Mouse (Mus musculus) midbrain, postnatal 0 days (tissue): ENCODE measurements around the gene Ap1b1. TPM values are rescaled to one million over a fixed set of nuclear protein-coding genes. Genes with fewer than 3 reads are reported as not detected.

Experiments
- ATAC-seq: fragments of 200-750 bp; cut with Nextera tagmentation; 2 replicates; pipeline ENCODE4 v1.8.0; 2017; ENCODE audit warnings: moderate number of reproducible peaks, mild to moderate bottlenecking, moderate TSS enrichment, moderate library complexity; ENCODE audit not compliant: low FRiP score
- DNase-seq: peaks from one replicate; pipeline ENCODE4 v3.0.0-alpha.2; 2015; ENCODE audit warnings: low spot score
- H3K27ac ChIP-seq: fragments of 300-500 bp; sonication (generic); 2 replicates; pipeline ENCODE4 v1.5.1; 2014; ENCODE audit warnings: low read depth, mild to moderate bottlenecking, low read length, mixed read lengths
- H3K27me3 ChIP-seq: fragments of 300-500 bp; sonication (generic); 2 replicates; pipeline ENCODE4 v1.6.1; 2014; ENCODE audit warnings: low read length, control low read depth, mixed read lengths; ENCODE audit not compliant: insufficient read depth
- H3K36me3 ChIP-seq: fragments of 300-500 bp; sonication (generic); 2 replicates; pipeline ENCODE4 v1.6.1; 2014; ENCODE audit warnings: low read length, control low read depth, mixed read lengths; ENCODE audit not compliant: insufficient read depth
- H3K4me1 ChIP-seq: fragments of 300-500 bp; sonication (generic); 2 replicates; pipeline ENCODE4 v1.6.1; 2014; ENCODE audit warnings: mild to moderate bottlenecking, control low read depth, antibody characterized with exemption, low read length, mixed read lengths; ENCODE audit not compliant: insufficient read depth
- H3K4me2 ChIP-seq: fragments of 300-500 bp; sonication (generic); 2 replicates; pipeline ENCODE4 v1.6.1; 2014; ENCODE audit warnings: low read depth, mild to moderate bottlenecking, low read length, mixed read lengths; ENCODE audit not compliant: poor library complexity, severe bottlenecking
- H3K4me3 ChIP-seq: fragments of 300-500 bp; sonication (generic); 2 replicates; pipeline ENCODE4 v1.5.1; 2014; ENCODE audit warnings: low read depth, mild to moderate bottlenecking, low read length, moderate library complexity
- H3K9ac ChIP-seq: fragments of 300-500 bp; sonication (generic); replicated peaks from 2 replicates; pipeline ENCODE4 v1.6.1; 2014; ENCODE audit warnings: mild to moderate bottlenecking, low read length, moderate library complexity, mixed read lengths; ENCODE audit not compliant: poor library complexity, severe bottlenecking
- H3K9me3 ChIP-seq: fragments of 300-500 bp; sonication (generic); 2 replicates; pipeline ENCODE4 v1.6.1; 2016; ENCODE audit warnings: low read length, control low read depth
- CTCF ChIP-seq: IDR thresholded peaks from 2 replicates; pipeline ENCODE4 v1.5.1; 2016; ENCODE audit warnings: antibody characterized with exemption, mild to moderate bottlenecking
- WGBS: fragments of 180-500 bp; shearing (Covaris S2); extraction: QIAGEN DNeasy Blood & Tissue Kit; methylation state at CpG from one replicate; pipeline ENCODE4 v1.1.7; 2014; 5-methylcytosine and 5-hydroxymethylcytosine counted together
- polyA plus RNA-seq: library from polyadenylated mRNA; unstranded; fragments of >200 nt; fragmentation: Nextera tagmentation; extraction: Ambion mirVana; gene quantifications from 2 replicates; pipeline ENCODE4 v1.2.1, GENCODE M21; 2015
- total RNA-seq: library from RNA; depleted of rRNA; stranded (reverse); fragments of >200 nt; gene quantifications from 2 replicates; pipeline ENCODE4 v1.2.3, GENCODE M21; 2014

Ap1b1 gene
- total and polyA plus RNA-seq, 2 experiments from 2014 or later: 94.8 to 122 TPM

DNA sequence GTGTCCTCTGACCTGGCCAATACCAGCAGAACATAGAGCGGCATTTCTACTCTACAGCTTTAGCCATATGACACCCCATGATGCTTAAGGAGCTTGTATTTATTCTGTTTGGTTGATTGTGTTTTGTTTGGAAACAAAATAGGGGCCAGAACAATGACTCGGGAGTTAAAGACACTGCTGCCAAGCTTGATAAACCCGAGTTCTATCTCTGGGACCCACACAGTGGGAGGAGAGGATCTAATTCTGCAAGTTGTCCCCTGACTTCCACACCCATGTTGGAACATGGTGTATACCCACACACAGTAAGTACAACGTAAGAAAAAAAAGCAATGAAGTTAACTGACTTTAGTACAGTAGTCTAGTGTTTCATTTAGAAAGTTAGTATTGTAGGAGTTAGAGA is 16.2 kb downstream of the Ap1b1 start:
- H3K4me3 ChIP-seq: no peak overlapping the region
- peaks cover 12% of the 10 kb centered on the region; the same call in 1 of the 2 replicates for H3K36me3 ChIP-seq
- H3K4me2 ChIP-seq: no peak overlapping the region
- no peaks in the 10 kb centered on the region for H3K4me1 ChIP-seq
- no peaks in the 10 kb centered on the region for H3K9me3 ChIP-seq
- ATAC-seq (no peak), DNase-seq (no peak)
- TF ChIP-seq CTCF: no peak
- no peaks in the 10 kb centered on the region for H3K27me3 ChIP-seq
- H3K9ac ChIP-seq: no peak overlapping the region
- no peak overlapping the region for H3K27ac ChIP-seq
- WGBS: 90% methylated on average over 4 of the region's 4 CpGs

DNA sequence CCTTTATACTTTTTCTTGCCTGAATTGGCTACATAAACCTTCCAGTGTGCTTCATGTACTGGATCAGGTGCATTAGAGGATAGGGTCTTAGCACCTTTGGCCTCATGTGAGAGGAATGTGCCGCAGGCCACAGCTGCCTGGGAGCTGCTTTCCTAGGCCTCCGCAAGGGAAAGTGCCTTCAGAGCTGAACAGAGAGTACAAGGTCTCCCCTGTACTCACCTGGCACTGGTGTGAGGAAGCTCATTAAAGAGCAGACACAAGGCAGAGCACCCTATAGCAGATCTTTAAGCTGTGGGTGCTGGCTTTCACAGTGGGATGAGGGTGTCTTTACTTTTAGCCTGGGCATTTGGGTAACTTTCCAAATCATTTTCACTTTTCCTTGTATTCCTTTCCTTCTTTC is 18.9 kb downstream of the Ap1b1 start:
- ATAC-seq: no peak
- DNase-seq: no peak
- Histone ChIP-seq H3K27me3 (no peaks in the 10 kb centered on the region), H3K4me2 (no peak overlapping the region), H3K9me3 (no peaks in the 10 kb centered on the region), H3K27ac (no peak overlapping the region), H3K9ac (no peak overlapping the region), H3K4me3 (no peak overlapping the region), H3K36me3 (0 out of 2 replicates have a peak, but pooled peaks cover 9% of the 10 kb centered on the region), H3K4me1 (no peaks in the 10 kb centered on the region)
- 91% methylated on average over 2 of the region's 2 CpGs for WGBS
- no peak for TF ChIP-seq CTCF

DNA sequence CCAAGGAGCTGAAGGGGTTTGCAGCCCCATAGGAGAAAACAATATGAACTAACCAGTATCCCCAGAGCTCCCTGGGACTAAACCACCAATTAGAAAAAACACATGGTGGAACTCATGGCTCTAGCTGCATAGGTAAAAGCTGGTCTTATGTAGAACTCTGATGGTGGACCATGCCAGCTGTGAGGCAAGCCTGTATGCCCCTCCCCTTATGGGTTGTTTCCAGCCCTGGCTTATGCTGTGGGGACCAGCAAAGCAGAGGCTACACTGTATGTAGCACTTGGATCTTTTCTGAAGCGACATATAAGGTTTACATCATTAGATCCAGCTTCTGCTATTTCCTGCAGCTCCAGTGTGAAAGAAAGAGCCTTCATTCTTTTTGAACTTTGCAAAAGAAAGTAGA is 20.6 kb downstream of the Ap1b1 start:
- DNase-seq: no peak
- no peak overlapping the region for H3K4me3 ChIP-seq

DNA sequence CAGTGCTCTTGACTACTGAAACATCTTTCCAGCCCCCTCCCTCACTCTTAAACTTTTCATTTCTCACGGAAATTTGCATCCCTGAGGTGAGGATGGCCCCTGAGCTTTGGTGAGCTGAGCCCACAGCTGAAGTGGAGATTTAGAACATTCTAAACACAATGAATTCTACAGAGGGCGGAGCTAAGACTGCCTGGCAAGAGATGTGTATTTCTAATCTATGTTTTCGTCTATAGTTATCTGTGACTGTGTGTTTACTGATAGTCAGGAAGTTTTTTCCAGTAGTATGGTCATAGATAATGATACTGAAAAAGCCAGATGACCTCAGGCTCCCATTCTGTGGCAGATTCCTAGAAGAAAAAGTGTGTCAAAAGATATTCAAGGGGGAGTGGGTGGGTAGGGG is 22.2 kb downstream of the Ap1b1 start:
- TF ChIP-seq CTCF: no peak
- no peak for ATAC-seq
- DNase-seq: no peak
- Histone ChIP-seq H3K4me3 (no peak overlapping the region), H3K4me2 (no peak overlapping the region), H3K9me3 (no peaks in the 10 kb centered on the region), H3K4me1 (no peaks in the 10 kb centered on the region), H3K36me3 (peaks cover 22% of the 10 kb centered on the region), H3K27ac (no peak overlapping the region), H3K27me3 (no peaks in the 10 kb centered on the region), H3K9ac (no peak overlapping the region)
- 81% methylated on average over 3 of the region's 3 CpGs for WGBS

More for the DNA sequence above, 20.6 kb downstream of the Ap1b1 start:
- Histone ChIP-seq H3K4me2 (no peak overlapping the region), H3K9me3 (no peaks in the 10 kb centered on the region), H3K9ac (no peak overlapping the region), H3K27ac (no peak overlapping the region), H3K4me1 (no peaks in the 10 kb centered on the region), H3K27me3 (no peaks in the 10 kb centered on the region), H3K36me3 (peaks cover 13% of the 10 kb centered on the region)
- no peak for ATAC-seq
- WGBS: 92% methylated on average over 1 of the region's 1 CpGs
- TF ChIP-seq CTCF: no peak

DNA sequence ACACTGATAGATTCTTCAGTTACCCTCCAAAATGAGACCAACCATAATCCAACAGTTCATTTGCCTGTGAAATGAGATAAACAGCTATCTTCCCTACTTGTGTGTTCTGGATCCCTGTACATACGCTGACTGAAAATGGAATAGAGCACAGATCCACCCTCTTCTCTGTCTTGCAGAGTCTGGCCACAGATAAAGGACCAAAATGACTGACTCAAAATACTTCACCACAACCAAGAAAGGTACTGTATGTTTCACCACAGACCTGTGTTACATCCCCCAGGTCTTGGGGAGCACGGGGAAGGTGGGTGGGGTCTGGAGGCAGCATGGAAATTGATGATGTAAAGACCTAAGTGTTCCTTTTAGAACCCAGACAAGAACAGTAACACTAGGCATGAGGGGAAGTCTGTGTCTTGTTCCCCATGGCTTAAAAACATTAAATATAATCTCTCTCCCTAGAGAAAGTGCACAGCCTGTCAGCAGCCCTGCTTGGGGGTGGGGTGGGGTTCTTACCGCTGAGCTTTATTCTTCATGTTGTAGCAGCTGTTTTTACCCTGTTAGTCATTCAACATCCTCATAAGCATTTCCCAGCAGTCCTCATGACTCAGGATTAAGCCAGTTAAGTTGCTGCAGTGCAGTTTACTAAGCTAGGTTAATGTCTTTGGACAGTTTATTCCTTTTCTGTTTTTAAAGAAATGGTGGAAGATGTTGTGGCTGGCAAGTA is 22.9 kb downstream of the Ap1b1 start:
- peaks cover 28% of the 10 kb centered on the region for H3K36me3 ChIP-seq
- no peaks in the 10 kb centered on the region for H3K9me3 ChIP-seq
- no peaks in the 10 kb centered on the region for H3K27me3 ChIP-seq
- TF ChIP-seq CTCF: no peak
- H3K27ac ChIP-seq: no peak overlapping the region
- ATAC-seq (no peak), DNase-seq (no peak)
- 72% methylated on average over 3 of the region's 3 CpGs for WGBS
- H3K4me2 ChIP-seq: no peak overlapping the region
- H3K4me3 ChIP-seq: no peak overlapping the region
- H3K9ac ChIP-seq: no peak overlapping the region
- H3K4me1 ChIP-seq: no peaks in the 10 kb centered on the region

DNA sequence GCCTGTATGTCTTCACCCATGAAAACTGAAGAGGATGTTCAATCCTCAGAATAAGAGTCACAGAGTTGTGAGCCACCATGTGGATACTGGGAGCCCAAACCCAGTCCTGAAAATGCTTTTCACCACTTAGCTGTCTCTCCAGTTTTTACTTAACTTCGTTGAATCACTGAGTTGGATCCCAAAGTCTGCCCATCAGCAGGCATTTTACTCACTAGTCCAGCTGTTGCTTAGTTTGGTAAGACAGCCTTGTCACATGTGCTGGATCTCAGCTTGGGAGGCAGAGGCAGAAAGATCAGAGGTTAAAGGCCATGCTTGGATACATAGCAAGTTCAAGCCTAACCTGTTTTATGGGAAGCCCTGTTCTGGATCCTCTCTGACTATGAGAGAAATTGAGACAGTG is 23.6 kb downstream of the Ap1b1 start:
- 89% methylated on average over 1 of the region's 1 CpGs for WGBS
- H3K36me3 ChIP-seq: peaks cover 33% of the 10 kb centered on the region

More for the DNA sequence above, 23.6 kb downstream of the Ap1b1 start:
- Histone ChIP-seq H3K4me2 (no peak overlapping the region), H3K27me3 (no peaks in the 10 kb centered on the region), H3K9me3 (no peaks in the 10 kb centered on the region), H3K4me3 (no peak overlapping the region), H3K4me1 (no peaks in the 10 kb centered on the region), H3K9ac (no peak overlapping the region), H3K27ac (no peak overlapping the region)
- no peak for DNase-seq
- no peak for TF ChIP-seq CTCF
- ATAC-seq: no peak
